Mouse (Mus musculus) adrenal gland, postnatal 14 days (tissue): ENCODE measurements at regions not wholly inside any gene's neighbourhood (a gene's known extent, or its start where the extent isn't known, plus 50 kb on each side); places are given as distances from the start of the nearest gene placed in this dataset.

ENCODE experiments used
- DNase-seq: peaks from one replicate; pipeline ENCODE4 v3.0.0; 2021; ENCODE audit warnings: mixed read lengths

DNA sequence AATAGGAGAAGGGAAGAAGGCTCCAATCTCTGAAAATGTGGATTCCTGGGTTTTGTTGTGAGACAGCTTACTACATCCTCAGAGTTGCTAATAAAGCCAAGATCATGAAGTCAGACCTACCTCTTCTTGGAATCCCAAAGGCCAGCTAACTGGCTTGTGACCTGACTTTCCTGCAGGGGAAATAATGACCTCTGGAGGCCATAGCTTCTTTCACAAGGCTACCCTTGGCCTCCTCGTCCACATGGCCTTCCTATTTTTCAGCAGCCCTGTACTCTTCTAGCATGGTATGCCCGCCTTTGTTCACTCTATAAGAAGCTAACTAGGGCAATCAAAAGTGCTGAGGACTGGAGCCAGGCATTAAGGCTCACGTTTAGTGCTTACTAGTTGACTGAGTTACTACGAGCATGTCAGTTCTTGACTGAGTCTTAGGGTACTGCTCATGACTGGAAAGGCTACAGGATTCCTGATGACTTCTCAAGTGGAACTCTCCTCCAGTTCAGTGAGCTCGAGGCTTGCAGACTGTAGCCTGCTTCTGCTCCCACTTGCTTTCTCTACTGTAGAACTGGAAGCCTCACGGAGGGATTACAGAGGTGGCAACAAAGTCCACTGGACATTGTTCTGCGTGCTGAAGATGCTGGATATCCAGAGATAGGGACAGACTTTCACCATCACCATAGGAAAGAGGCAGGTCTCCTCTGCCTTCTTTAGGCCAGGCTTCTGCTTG is 230.8 kb upstream of the Map3k1 start:
- no peak for DNase-seq

DNA sequence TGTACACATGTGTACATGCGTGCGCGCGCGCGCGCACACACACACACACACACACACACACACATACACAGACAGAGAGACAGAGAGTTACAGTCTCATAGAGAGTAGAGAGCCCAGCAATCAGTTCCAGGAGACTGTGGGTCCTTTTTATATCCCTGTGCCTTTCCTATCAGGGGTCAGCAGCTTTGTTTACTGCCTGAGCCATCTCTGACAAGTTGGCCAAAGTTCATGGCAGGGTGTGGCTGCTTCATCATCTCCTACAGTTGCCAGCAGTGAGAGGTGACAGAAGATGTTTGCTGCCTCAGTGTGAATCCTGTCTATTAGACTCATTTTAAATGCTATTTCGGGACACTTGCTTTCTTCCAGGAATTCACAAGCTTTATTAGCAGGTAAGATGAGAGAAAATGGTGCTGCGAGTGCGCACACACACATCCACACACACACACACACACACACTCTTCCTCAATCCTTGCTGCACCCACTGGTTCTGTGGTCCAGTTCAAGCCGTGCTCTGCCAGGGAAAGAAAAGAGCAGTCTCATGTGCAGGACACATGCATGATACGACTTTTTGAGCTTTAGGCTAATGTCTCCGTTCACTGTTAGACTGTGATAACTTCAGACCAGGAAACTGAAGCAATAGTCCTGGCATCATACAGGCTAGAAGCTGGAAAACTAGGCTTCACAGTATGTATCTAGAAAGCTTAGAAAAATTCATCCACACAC is 234.9 kb upstream of the Map3k1 start:
- no peak for DNase-seq

DNA sequence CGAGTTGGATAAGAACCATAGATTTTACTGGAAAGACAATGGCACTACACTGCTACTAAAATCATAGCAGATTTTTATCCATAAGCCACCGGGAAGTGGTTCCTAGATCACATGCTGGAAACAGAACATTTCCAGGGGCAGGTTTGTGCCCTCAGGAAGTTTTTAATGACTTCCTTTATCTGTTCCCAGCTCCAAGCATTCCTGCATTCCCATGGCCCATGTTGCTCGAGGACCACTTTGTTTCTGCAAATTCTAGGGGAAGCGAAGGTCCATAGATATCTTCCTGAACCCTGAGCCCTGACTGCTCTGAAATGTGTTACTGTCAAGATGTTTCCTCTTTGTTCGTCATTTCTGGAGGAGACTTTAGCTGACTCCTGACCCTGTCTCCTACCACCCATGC is 235.6 kb upstream of the Map3k1 start:
- no peak for DNase-seq

DNA sequence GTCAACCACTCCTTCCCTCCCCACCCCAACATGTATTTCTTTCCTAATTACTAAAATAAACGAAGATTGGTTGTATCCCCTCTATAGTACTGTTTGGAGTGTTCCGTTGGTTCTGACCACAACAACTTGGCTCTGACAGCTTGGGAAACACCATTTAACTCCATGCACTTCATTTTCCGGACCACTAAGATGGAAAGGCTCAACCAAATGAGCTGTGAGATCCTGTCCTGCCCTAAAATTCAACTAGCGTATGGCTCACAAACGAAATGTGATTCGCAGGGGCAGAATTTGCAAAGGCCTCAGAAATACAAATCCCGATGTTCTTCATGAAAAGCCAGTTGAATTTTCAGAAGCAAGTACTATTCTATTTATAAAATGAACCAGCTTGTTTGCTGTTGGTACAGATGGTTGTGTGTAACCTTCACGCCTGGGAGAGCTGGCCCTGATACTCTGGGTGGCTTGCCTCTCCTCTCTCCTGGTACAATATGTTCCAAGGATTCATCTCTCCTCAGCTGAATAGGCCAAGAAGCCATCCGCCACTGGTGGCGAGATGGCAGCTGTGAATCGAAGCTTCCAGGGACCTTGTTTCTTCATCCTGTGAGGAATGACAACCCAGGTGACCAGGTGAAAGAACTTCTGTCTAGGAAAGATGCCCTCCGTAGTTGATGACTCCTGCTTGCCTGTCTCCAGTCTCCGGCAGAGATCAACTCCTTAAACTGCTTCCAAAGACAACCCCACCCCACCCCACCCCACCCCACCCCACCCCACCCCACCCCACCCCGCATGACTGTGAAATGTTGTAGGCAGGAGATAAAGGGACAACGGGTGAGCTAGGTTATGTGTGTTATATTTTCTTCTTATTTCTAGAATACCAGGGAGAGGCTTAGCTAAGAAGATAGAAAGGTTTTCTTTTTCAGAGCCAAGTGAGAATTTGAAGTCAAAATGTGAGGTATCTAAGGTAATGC is 237.7 kb upstream of the Map3k1 start:
- no peak for DNase-seq

DNA sequence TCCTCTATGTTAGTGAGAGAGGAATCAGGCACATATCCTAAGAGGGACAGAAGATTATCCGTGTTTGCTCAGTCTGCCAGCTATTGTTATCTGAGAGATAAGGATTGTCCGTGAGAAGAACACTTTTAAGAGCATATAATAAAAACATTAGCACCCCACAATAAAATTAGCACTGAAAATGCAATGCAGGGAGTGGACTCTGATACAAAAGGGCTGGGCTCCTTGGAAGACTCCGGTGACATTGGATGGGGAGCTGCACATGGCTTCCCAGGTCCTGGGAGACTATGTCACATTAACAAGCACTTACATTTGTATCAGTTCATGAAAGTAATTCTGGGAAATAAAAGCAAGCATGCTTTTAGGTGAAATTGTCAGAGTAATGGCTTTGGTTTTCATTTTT is 238.6 kb upstream of the Map3k1 start:
- DNase-seq, result no peak

DNA sequence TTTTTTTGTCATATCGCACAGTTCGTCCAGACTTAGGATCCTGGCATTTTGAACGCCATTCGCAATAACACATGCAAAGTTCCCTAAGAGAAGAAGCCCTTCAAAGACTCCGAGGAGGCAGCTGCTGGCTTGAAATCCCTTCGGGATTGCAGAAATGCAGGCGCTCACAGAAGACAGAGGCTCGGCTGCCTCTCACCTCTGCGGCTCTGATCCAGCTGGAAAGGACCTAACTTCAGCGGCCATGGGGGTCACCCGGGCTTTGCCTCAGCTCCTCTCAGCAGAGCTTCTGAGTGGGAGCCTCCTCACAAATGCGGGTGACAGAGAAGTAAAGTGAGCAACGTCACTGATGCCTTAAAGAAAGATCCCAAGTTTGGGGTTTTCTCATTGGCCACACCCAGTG is 239.1 kb upstream of the Map3k1 start:
- DNase-seq, result peak; percentile 43

DNA sequence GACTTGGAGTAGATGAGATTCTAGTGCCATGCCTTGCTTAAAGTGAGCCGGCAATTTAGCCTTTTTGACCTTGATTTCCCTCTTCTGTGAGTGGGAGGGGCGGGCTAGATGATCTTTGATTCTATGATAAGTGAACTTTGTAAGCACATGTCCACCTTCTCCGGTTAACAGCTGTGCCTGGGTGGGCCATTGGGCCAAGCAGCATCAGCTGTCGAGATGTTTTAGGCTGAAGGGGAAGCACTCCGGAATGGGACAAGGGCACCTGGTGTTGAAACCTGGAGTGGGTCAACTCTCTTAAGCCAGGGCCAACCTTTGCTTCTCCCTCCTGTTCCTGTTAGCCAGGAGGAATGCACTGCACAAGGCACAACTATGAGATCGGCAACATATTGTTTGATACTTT is 239.5 kb upstream of the Map3k1 start:
- DNase-seq, result no peak

DNA sequence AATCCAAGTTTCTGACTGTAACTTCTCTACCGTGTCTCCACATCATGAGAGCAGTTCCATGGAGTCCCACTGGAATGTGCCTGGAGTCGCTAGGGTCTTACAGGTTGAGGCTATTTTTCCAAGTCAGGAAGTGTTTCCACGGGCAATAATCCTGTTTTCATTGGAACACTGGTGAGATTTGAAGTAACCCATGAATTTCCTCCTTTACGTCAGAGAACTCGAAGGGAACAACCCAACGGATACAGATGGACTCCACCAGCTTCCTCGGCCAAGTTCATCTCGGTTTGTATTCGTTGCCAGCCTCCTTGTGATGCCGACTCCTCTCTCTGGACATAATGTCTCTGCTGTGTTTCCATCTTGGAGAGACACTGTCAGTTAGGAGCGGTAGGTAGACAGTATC is 237.4 kb upstream of the Ankrd55 start:
- no peak for DNase-seq

DNA sequence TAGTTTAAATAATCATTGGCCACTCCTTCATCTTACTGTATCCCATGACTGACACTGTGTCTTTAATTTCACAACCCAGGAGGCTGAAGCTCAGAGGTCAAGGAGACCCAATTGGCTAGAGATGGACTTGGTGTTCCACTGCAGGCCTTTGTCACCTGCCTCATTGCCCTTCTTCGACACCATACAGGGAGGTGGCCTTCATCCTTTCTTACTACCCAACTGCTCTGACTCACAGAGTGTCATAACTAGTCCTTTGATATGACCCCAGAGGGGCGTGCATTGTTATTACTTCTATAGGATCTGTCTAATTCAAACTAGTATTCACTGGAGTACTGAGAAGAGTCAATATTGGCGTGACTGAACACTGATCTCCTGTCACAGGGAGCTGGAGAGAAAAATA is 236.2 kb upstream of the Ankrd55 start:
- DNase-seq, result no peak

DNA sequence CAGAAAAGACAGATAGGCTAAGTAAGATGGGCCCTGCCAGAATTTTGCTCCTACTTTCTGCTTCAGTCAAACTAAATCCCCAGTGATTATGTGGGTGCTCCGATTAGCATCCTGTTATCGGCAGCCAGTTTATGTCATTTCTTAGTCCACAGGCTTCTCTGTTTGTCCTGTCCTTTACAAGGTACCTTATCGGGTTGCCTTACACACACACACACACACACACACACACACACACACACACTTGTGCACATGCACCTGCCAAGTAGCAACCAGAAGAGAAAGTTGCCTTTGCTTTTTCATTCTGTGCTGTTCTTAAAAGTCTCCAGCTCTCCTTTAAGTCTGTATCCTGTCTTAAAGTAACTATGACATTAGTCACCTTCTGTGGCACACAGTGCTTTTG is 235.8 kb upstream of the Ankrd55 start:
- no peak for DNase-seq

DNA sequence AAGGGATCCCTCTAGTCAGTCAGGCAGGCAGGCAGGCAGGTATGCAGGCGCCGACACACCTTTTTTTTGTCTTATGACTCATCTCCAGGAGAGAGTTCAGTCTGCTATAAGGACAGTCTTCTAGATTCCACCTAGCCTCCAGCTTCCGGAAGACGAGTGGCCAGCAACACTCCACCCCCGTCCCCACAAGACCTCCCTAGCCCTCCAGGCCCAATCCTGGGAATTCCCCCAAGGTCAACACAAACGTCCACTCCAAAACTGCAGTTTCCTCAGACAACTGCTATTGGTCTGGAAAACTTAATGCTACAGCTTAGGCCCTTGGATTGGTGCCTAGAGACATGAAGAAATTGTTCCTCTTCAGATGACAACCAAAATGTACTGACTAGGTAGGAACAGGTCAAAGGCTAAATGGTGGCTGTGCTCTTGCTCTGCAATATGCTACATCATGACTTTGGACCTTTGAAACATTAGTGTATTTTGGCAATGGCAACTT is 233.3 kb upstream of the Ankrd55 start:
- DNase-seq, result no peak

DNA sequence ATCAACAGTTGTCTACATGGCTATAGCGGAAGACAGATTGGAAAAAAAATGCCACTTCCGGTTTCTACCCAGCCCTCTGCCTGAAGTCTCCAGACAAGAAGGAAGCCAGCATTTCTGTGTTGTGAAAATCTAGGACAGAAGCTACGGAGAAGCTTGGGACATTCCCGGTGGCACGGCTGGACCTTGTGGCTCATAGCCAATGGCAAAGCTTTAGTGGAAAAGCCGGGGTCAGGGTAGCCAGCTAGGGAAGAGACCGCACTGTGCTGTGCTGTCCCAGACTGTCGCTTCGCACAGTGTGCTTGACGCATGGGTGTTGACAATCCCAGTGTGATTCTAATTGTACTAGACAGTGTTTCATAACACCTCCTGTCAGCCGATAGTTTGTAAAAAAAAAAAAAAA is 230.0 kb upstream of the Ankrd55 start:
- DNase-seq, result peak; percentile 76

DNA sequence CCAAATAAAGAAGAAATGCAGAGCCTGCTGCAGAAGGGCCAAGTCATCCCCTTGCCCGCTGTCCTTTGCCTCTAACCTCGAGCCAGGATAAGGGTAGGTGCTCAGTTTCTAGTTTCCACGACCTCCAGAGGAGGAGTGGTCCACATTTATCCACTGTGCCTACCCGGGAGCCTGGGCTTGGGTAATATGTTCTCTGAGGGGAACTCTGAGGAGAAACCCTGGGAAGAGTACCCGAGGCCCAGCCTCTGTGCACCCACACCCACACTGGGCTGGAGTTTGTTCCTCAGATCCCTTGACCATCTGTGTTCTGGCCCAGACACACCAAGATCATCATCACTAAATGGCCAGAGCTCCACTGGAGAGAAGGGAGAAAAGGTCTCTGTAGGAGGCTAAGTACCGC is 229.5 kb upstream of the Ankrd55 start:
- no peak for DNase-seq

DNA sequence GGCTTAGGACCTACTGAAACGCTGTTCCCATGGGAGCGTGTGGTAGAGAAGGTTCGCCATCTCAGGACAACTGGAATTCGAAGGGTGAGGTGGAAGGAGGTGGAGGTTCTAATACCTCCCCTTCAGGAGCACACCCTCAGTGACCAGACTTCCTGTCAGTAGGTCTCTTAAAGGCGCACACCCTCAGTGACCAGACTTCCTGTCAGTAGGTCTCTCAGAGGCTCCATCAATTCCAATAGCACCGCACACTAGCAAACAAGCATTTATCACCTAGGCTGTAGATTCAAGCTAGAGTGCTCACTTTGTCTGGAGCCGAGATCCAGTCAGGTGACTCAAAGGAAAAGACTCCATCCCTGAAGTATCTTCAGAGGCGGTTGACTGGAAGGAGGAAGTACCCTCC is 226.2 kb upstream of the Ankrd55 start:
- no peak for DNase-seq

DNA sequence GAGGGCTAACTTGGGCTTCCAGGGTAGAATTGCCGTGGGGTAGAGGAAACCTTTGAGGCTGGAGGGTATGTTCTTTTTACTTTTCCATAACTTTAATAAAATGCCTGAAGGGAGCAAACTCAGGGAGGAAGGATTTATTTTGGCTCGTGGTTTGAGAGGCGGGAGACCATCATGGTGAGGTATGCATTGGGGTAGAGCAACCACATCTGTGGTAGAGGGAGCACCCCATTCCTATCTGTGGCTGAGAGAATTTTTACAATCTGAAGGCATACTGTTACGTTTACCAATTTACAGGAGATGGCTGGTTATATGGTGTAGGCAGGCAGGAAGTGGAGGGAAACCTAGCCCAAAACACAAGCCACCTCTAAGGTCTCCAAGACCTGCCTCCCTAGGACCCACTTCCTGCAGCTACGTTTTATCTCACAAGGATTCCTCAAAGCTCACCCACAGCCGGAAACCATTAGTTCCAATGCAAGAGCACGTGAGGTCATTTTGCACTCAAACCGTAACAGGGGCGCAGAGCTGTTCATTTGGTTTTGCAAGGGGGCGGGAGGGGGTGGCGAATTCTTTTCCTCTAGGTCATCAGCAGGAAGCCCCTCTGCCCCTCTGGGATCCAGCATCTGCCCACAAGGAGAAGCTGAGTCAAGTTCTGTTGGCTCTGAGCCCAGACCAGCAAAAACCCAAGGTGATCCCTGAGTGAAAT is 224.7 kb upstream of the Ankrd55 start:
- DNase-seq, result peak; percentile 63

DNA sequence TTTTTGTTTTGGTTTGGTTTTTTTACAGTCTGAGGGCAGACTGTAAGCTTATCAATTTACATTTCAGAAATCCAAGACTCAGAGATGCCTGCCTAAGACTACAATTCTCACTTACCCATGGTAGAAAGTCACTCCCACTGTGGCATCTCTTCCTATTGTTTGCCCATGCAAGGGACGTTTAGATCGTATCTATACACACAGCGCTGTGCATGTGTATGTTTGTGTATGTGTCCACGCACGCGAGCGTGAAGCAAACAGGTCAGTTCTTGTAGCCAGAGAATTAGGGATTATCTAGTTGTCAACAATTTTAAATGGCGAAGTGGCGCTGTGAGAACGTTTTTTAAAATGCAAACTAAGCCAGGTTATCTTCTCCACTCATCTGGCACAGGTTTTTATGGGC is 223.6 kb upstream of the Ankrd55 start:
- DNase-seq, result no peak

DNA sequence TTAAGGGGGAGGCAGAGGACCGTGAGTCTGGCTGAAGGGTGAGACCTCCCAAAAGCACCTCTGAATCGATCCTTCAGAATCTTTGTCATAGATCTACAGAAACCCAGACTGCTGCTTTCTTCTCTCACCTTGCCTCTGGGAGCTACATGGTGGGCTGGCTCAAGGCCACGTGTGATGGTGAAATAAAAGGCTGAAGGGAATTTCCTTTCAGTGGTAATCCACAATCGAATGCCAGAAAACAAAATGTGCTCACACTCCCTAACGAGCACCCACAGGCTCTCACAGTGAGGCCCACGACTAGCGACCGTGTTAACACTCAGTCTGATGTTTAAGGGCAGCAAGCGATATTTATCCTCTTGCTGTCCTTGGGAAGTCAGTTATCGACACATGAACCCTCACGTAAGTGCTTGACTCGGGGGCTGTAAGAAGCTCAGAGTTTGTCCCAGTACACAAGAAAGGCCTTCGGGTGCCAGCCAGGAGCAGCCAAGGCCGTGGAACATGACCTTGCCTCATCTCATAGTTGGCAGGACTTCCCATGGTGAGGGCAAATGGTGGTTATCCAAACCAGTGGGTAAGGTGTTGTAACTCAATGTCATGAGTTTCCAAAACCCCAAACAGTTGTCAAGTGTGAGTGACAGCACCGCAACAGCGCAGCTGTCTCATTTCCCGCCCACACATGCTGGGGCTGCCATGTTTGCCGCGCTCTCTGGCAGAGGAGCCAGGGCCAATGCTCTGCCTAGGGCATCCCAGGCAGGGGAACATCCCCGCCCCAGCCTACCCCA is 221.0 kb upstream of the Ankrd55 start:
- peak; percentile 85 for DNase-seq

DNA sequence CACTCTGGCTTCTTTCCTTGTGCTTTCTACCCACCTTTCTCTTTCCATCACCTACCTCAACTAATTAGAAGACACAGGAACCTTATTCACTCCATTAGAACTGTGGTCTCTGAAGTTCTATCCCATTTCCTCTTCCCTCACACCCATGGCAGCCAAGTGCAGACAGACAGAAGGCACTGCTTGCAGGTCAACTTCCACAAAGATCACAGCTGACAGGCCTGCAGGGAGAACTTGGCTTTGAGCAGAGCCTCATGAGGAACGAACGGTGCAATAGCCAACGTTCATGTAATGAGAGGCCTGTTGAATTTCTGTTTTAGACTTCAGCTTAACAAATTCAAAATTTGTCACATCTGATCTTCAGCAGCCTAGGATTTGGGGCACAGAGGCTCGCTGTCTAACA is 217.5 kb upstream of the Ankrd55 start:
- peak; percentile 31 for DNase-seq

DNA sequence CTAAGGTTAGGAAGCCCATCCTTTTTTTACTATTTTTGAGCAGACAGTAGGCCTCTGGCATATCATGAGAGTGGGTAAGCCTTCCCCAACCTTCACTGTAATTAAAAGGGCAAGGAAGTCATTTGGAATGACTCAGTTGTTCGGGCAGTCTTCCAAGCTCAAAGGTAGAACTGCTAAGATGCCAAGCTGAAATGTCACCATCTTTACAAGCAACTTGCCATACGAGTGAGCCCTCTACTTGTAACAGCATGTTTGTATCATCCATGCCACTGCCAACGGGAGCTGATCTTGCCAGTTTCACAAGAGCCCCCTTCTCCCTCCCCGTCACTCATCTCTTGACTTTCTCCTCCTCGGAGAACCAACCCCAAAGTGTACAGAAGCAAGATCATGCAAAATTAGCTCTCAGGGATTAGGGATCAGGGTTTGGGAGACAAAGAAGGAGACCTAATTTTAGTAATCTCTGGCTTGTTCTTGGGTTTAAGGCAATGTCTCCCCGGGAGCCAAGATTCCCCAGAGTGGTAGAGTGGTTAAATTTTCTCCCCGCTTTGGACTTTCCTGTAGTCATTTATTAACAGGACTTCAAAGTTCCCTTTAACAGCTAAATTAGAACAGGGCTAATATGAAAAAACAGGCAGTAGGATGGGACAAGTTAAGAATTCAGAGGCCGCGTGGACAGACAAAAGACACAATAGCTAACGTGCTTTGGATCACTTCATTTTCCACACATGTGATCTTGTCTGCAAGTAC is 216.9 kb upstream of the Ankrd55 start:
- peak; percentile 18 for DNase-seq

DNA sequence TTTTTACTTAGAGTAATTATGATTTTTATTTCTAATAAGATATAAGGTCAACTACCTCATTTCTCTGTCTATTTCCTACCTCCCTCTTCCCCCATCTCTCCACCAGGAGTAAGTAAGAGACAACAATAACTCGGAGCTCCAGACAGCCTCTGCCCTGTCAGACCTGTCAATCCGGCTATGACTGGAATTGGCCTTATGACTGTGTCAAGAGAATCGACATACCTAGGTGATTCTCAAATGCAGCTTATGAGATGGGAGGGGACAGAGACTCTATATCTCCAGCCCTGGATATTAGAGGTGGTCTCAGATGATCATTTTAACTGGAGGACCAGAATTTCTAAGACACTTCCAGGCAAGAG is 216.3 kb upstream of the Ankrd55 start:
- no peak for DNase-seq
